ENCODE assay signal across 8 mouse cellular contexts in genomic region chr10:79959847-79960601, GRCm38 (mm10). TPM values are rescaled to one million over a fixed set of nuclear protein-coding genes. Genes with fewer than 3 reads are reported as not detected.
DNase-seq lines count a peak whose midpoint lies in the region; ATAC-seq lines count a peak whose summit lies in the region.

Wdr18 (plus strand) TSS chr10:79960152.

- H3K9me3 ChIP-seq in lung, embryonic 16.5 days (ENCODE audit: control insufficient read depth, low read length), result no peaks in the 10 kb centered on the region

- H3K27me3 ChIP-seq in lung, embryonic 16.5 days (ENCODE audit: control insufficient read depth, insufficient read depth, low read depth, low read length), result no peaks in the 10 kb centered on the region

- peak within 1 kb of the TSS; percentile 53 for H3K4me2 ChIP-seq in lung, embryonic 16.5 days (ENCODE audit: low read depth, low read length)

- peaks cover 13% of the 10 kb centered on the region for H3K36me3 ChIP-seq in lung, embryonic 16.5 days (ENCODE audit: control insufficient read depth, insufficient read depth, low read length)

- peak within 1 kb of the TSS; percentile 83 for H3K4me3 ChIP-seq in lung, embryonic 16.5 days (ENCODE audit: low read length)

- peaks cover 16% of the 10 kb centered on the region for H3K4me1 ChIP-seq in lung, embryonic 16.5 days (replicated peaks; ENCODE audit: control insufficient read depth, insufficient read depth, low read length)

- H3K9ac ChIP-seq in lung, embryonic 16.5 days (ENCODE audit: low read length), result peak within 1 kb of the TSS; percentile 81

- under 1% methylated on average over 52 of the region's 61 CpGs for WGBS in lung, embryonic 16.5 days

- peak; percentile 91 to 95 for ATAC-seq in hematopoietic stem cell, adult 5-6 weeks (replicated peaks in 1 of 2; ENCODE audit: insufficient read depth in 1 of 2, low FRiP score in 2 of 2, low TSS enrichment in 1 of 2, low read depth in 1 of 2, poor library complexity in 2 of 2, severe bottlenecking in 2 of 2)
- peak; percentile 96 for ATAC-seq in lung, embryonic 16.5 days (ENCODE audit: low read depth)

- peak; percentile 98 for DNase-seq in MEL-GATA-1-ER (ENCODE audit: extremely low read depth, low read depth)
- DNase-seq in cerebellum, adult 8-10 months, result peak; percentile 100
- peak; percentile 100 for DNase-seq in forelimb bud, embryonic 11.5 days (ENCODE audit: low read depth, low spot score)
- DNase-seq in layer of hippocampus, adult 9-10 months (ENCODE audit: low spot score), result peak; percentile 99
- DNase-seq in ovary, postnatal 10 days (ENCODE audit: low spot score), result peak; percentile 99
- peak; percentile 99 to 100 for DNase-seq in thymus, postnatal 10 days (ENCODE audit: low spot score in 2 of 2)

- peak within 1 kb of the TSS; percentile 43 for H3K27ac ChIP-seq in lung, embryonic 16.5 days (ENCODE audit: low read length)

RNA-seq across cellular contexts. Expression of gene Wdr18, which starts in this region (rescaled TPM):
- 19.3 and 23.0 TPM in 2 replicates for total RNA-seq in hematopoietic stem cell, adult 5-6 weeks (2017)
- 76.7 and 83.0 TPM in 2 replicates for polyA plus RNA-seq in lung, embryonic 16.5 days (2015; fragmentation: Nextera tagmentation; extraction: Ambion mirVana)

Comparison
In these comparisons a context has a peak if more than half of its experiments do, and no peak if none do; other contexts are left out.
1. Peak in every context shown above with its lines: DNase-seq, ATAC-seq, H3K4me3 ChIP-seq and H3K27ac ChIP-seq.